Mouse (Mus musculus): Measurements from ENCODE around the gene Pds5a. TPM values are rescaled to one million over a fixed set of nuclear protein-coding genes. Genes with fewer than 3 reads are reported as not detected.

The Pds5a gene
- total and polyA plus RNA-seq, 2 experiments from 2014 or later = 23.0 to 87.5 TPM

DNA sequence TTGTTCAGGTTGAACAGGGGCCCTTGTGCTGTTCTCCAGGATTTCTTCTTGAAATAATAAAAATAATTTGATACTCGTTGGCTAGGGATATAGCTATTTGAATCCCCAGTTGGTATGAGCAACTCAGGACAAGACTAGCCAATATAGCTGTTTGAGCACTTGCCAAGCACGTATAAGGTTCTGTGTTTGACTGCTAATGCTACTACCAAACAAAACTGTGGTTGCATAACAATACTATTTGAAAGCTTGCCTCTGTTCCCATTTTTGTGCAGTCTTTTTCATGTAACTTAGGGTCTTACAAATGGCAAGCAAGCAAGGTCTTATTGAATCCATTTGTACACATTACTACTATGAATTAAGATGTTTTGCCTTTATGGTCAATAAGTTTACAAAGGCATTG lies 122.2 kb downstream of the Pds5a start:
- WGBS = 75% methylated on average over 2 of the region's 2 CpGs
- H3K36me3 ChIP-seq (ENCODE audit: insufficient read depth) = peaks cover 9% of the 10 kb centered on the region
- H3K4me3 ChIP-seq (ENCODE audit: low read depth, low read length) = no peak overlapping the region

DNA sequence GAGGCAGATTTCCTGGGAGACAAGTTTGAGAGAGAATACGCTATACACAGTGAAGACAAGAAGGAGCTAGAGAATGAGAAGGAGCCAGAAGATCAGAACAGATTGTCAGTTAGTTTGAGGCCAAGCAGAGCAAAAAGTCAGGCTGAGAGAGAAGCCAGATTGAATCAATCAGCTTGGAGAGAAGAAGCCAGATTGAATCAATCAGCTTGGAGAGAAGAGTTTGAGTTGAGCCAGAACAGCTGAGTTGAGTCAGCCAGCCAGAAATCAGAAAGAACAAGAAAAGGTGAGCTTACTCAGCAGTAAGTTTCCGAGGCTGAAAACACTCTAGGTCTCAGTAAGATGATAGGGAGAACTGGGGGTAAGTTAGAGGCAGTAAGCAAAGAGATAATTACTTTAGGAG lies 123.2 kb downstream of the Pds5a start:
- Histone ChIP-seq H3K27ac (ENCODE audit: low read depth, low read length) (no peak overlapping the region), H3K4me1 (ENCODE audit: insufficient read depth) (no peaks in the 10 kb centered on the region), H3K27me3 (ENCODE audit: insufficient read depth, low read length) (no peaks in the 10 kb centered on the region), H3K9ac (no peak overlapping the region), H3K4me2 (ENCODE audit: low read depth) (no peak overlapping the region), H3K36me3 (ENCODE audit: insufficient read depth) (peaks cover 9% of the 10 kb centered on the region; the same call in 1 of the 2 replicates), H3K4me3 (ENCODE audit: low read depth, low read length) (no peak overlapping the region), H3K9me3 (ENCODE audit: low read length) (no peaks in the 10 kb centered on the region)
- ATAC-seq (no peak), DNase-seq (no peak)
- TF ChIP-seq CTCF (IDR thresholded peaks at IDR 0.05; ENCODE audit: low read depth) = no peak
- 77% methylated on average over 2 of the region's 2 CpGs for WGBS

More for the DNA sequence above, 122.2 kb downstream of the Pds5a start:
- ATAC-seq (no peak), DNase-seq (no peak)
- no peak overlapping the region for H3K9ac ChIP-seq
- no peaks in the 10 kb centered on the region for H3K27me3 ChIP-seq (ENCODE audit: insufficient read depth, low read length)
- no peak overlapping the region for H3K27ac ChIP-seq (ENCODE audit: low read depth, low read length)
- TF ChIP-seq CTCF (IDR thresholded peaks at IDR 0.05; ENCODE audit: low read depth) = no peak
- H3K9me3 ChIP-seq (ENCODE audit: low read length) = no peaks in the 10 kb centered on the region
- no peaks in the 10 kb centered on the region for H3K4me1 ChIP-seq (ENCODE audit: insufficient read depth)
- H3K4me2 ChIP-seq (ENCODE audit: low read depth) = no peak overlapping the region

DNA sequence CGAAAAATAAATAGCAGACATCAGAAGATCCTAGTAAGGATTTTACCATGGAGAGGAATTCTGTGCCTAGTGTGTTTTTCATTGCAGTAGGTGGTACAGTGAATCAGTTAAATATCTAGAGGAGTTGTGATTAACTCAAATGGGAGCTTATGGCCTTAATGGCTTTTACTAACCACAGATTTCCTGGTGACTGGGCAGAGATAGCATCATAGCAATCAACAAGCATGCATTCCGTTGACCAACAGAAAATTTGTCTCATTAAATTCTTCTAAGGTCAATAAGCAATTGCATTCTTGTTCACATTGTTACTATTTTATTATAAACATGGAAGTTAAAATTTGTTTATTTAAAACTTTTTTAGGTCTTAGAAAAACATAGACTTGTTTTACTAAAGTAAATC lies 132.6 kb downstream of the Pds5a start:
- no peak overlapping the region for H3K27ac ChIP-seq (ENCODE audit: low read depth, low read length)
- ATAC-seq (no peak), DNase-seq (no peak)
- H3K4me3 ChIP-seq (ENCODE audit: low read depth, low read length) = no peak overlapping the region
- no peaks in the 10 kb centered on the region; the same call in 1 of the 2 replicates for H3K36me3 ChIP-seq (ENCODE audit: insufficient read depth)
- no peak for TF ChIP-seq CTCF (IDR thresholded peaks at IDR 0.05; ENCODE audit: low read depth)
- no peaks in the 10 kb centered on the region for H3K27me3 ChIP-seq (ENCODE audit: insufficient read depth, low read length)
- no peaks in the 10 kb centered on the region for H3K9me3 ChIP-seq (ENCODE audit: low read length)
- no peak overlapping the region for H3K4me2 ChIP-seq (ENCODE audit: low read depth)
- no peaks in the 10 kb centered on the region for H3K4me1 ChIP-seq (ENCODE audit: insufficient read depth)
- H3K9ac ChIP-seq = no peak overlapping the region
- 89% methylated on average over 2 of the region's 2 CpGs for WGBS

DNA sequence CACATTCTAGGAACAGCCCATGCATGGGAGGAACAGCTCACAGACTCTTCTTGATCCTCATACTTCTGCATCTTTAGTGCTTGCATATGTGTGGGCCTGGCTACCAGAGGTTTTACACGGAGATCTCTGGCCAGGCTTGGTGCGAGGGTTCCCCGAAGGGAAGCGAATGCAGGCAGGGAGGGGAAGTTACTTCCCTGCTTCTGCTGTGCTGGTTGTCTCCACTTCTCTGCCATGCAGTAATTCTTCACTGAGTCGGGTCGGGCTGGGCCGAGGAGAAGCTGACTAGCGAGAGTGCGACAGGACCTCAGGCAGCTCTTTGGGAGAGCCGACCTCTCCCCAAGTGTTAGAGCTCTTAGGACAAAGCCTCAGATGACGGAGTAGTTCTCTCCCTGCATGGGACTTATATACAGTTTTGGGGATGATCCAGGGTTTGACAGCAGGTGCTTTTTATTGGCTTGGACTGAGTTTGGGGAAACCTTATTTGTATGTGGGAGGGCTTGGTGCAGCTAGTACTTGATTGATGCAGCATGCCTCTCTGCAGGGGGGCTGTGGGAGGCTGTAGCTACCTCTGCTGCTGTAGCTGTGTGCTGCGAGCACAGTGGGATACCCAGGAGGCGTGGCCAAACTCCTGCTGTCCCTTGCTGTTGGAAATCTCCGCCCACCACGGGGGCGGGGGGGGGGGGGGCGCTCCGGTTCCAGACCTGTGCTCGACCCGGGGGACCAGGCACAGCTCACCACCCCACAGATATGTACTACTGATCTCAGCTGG lies 136.8 kb downstream of the Pds5a start:
- ATAC-seq = no peak
- 31% methylated on average over 20 of the region's 20 CpGs for WGBS
- Histone ChIP-seq H3K4me3 (ENCODE audit: low read depth, low read length) (no peak overlapping the region), H3K9ac (no peak overlapping the region), H3K36me3 (ENCODE audit: insufficient read depth) (no peaks in the 10 kb centered on the region), H3K27ac (ENCODE audit: low read depth, low read length) (no peak overlapping the region), H3K4me2 (ENCODE audit: low read depth) (no peak overlapping the region), H3K4me1 (ENCODE audit: insufficient read depth) (no peaks in the 10 kb centered on the region), H3K9me3 (ENCODE audit: low read length) (no peaks in the 10 kb centered on the region), H3K27me3 (ENCODE audit: insufficient read depth, low read length) (no peaks in the 10 kb centered on the region)
- TF ChIP-seq CTCF (IDR thresholded peaks at IDR 0.05; ENCODE audit: low read depth) = no peak
- no peak for DNase-seq

DNA sequence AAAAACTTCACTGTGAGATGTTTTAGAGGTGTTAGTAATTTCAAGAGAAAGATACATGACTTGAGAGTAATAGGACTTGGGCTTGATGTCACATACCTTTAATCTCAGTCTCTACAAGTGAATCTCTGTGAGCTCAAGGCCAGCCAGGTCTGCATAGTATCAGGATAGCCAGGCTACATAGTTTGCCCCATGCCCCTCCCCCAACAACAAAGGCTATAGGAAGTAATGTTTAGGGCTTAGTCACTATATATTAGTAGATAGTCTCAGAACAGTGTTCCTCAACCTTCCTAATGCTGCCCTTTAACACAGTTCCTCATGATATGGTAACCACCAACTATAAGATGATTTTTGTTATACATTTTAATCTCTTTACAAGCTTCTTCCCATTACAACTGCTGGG lies 141.0 kb downstream of the Pds5a start:
- H3K4me3 ChIP-seq (ENCODE audit: low read depth, low read length) = no peak overlapping the region
- ATAC-seq (no peak), DNase-seq (no peak)
- no peak overlapping the region for H3K9ac ChIP-seq
- no peaks in the 10 kb centered on the region for H3K27me3 ChIP-seq (ENCODE audit: insufficient read depth, low read length)
- no peak overlapping the region for H3K27ac ChIP-seq (ENCODE audit: low read depth, low read length)
- H3K4me1 ChIP-seq (ENCODE audit: insufficient read depth) = no peaks in the 10 kb centered on the region
- no peaks in the 10 kb centered on the region for H3K9me3 ChIP-seq (ENCODE audit: low read length)
- TF ChIP-seq CTCF (IDR thresholded peaks at IDR 0.05; ENCODE audit: low read depth) = no peak
- no peak overlapping the region for H3K4me2 ChIP-seq (ENCODE audit: low read depth)
- no peaks in the 10 kb centered on the region for H3K36me3 ChIP-seq (ENCODE audit: insufficient read depth)

Other genes starting within 250 kb of the Pds5a start
- not detected in 2 replicates for gene Gm43552, start 205.4 kb downstream of the Pds5a start, total RNA-seq (2014; rRNA removed)
- gene Gm43552, start 205.4 kb downstream of the Pds5a start, polyA plus RNA-seq (2015; fragmentation: Nextera tagmentation; extraction: Ambion mirVana) = 1.3 TPM in 1 of 2 replicates, not detected in the other
- 139 and 158 TPM in 2 replicates for gene Smim14, start 161.1 kb downstream of the Pds5a start, total RNA-seq (2014; rRNA removed)
- gene Smim14, start 161.1 kb downstream of the Pds5a start, polyA plus RNA-seq (2015; fragmentation: Nextera tagmentation; extraction: Ambion mirVana) = 255 and 269 TPM in 2 replicates
- gene Ube2k, start 161.0 kb downstream of the Pds5a start, total RNA-seq (2014; rRNA removed) = 44.8 and 55.8 TPM in 2 replicates
- gene Ube2k, start 161.0 kb downstream of the Pds5a start, polyA plus RNA-seq (2015; fragmentation: Nextera tagmentation; extraction: Ambion mirVana) = 172 and 207 TPM in 2 replicates
- gene N4bp2, start 65.2 kb upstream of the Pds5a start, total RNA-seq (2014; rRNA removed) = 27.4 and 37.7 TPM in 2 replicates
- gene N4bp2, start 65.2 kb upstream of the Pds5a start, polyA plus RNA-seq (2015; fragmentation: Nextera tagmentation; extraction: Ambion mirVana) = 5.5 and 8.6 TPM in 2 replicates
- gene Rhoh, start 162.9 kb upstream of the Pds5a start, total RNA-seq (2014; rRNA removed) = 1.00 and 4.5 TPM in 2 replicates
- 0.25 and 0.54 TPM in 2 replicates for gene Rhoh, start 162.9 kb upstream of the Pds5a start, polyA plus RNA-seq (2015; fragmentation: Nextera tagmentation; extraction: Ambion mirVana)
- gene Chrna9, start 236.6 kb upstream of the Pds5a start, total RNA-seq (2014; rRNA removed) = 0.52 TPM in 1 of 2 replicates, not detected in the other
- gene Chrna9, start 236.6 kb upstream of the Pds5a start, polyA plus RNA-seq (2015; fragmentation: Nextera tagmentation; extraction: Ambion mirVana) = not detected in 2 replicates

Measured in forebrain, postnatal 0 days (tissue).